Mouse (Mus musculus) heart, embryonic 16.5 days (tissue): ENCODE results near the gene Sult5a1. TPM values are rescaled to one million over a fixed set of nuclear protein-coding genes. Genes with fewer than 3 reads are reported as not detected.

ENCODE experiments used
- ATAC-seq: fragments of 200-750 bp; cut with Nextera tagmentation; replicated peaks from 2 replicates; pipeline ENCODE4 v1.8.0; 2017; ENCODE audit warnings: moderate number of reproducible peaks; ENCODE audit not compliant: insufficient read depth, low FRiP score; ENCODE audit errors: extremely low read depth
- H3K27ac ChIP-seq: fragments of 300-500 bp; sonication (generic); 2 replicates; pipeline ENCODE4 v1.5.1; 2014; ENCODE audit warnings: mild to moderate bottlenecking, low read length, control low read depth, moderate library complexity
- H3K27me3 ChIP-seq: fragments of 300-500 bp; sonication (generic); 2 replicates; pipeline ENCODE4 v1.6.1; 2014; ENCODE audit warnings: low read length, mixed read lengths; ENCODE audit not compliant: control insufficient read depth, insufficient read depth
- H3K36me3 ChIP-seq: fragments of 300-500 bp; sonication (generic); 2 replicates; pipeline ENCODE4 v1.6.1; 2014; ENCODE audit not compliant: control insufficient read depth, insufficient read depth
- H3K4me1 ChIP-seq: fragments of 300-500 bp; sonication (generic); 2 replicates; pipeline ENCODE4 v1.6.1; 2014; ENCODE audit warnings: low read length, mixed read lengths; ENCODE audit not compliant: control insufficient read depth, insufficient read depth
- H3K4me2 ChIP-seq: fragments of 300-500 bp; sonication (generic); 2 replicates; pipeline ENCODE4 v1.6.1; 2014; ENCODE audit warnings: low read depth, mild to moderate bottlenecking, control low read depth, low read length
- H3K4me3 ChIP-seq: fragments of 300-500 bp; sonication (generic); 2 replicates; pipeline ENCODE4 v1.5.1; 2014; ENCODE audit warnings: mild to moderate bottlenecking, control low read depth, low read length
- H3K9ac ChIP-seq: fragments of 300-500 bp; sonication (generic); 2 replicates; pipeline ENCODE4 v1.6.1; 2014; ENCODE audit warnings: low read length, control low read depth
- H3K9me3 ChIP-seq: fragments of 300-500 bp; sonication (generic); replicated peaks from 2 replicates; pipeline ENCODE4 v1.6.1; 2016; ENCODE audit warnings: low read length; ENCODE audit not compliant: control insufficient read depth
- WGBS: fragments of 180-500 bp; shearing (Covaris S2); extraction: QIAGEN DNeasy Blood & Tissue Kit; methylation state at CpG from one replicate; pipeline ENCODE4 v1.1.7; 2014; 5-methylcytosine and 5-hydroxymethylcytosine counted together
- polyA plus RNA-seq: library from polyadenylated mRNA; unstranded; fragments of >200 nt; fragmentation: Nextera tagmentation; extraction: Ambion mirVana; gene quantifications from 2 replicates; pipeline ENCODE4 v1.2.1, GENCODE M21; 2015

Gene Sult5a1
- polyA plus RNA-seq, 1 experiment from 2014 or later: 4.4 TPM

DNA sequence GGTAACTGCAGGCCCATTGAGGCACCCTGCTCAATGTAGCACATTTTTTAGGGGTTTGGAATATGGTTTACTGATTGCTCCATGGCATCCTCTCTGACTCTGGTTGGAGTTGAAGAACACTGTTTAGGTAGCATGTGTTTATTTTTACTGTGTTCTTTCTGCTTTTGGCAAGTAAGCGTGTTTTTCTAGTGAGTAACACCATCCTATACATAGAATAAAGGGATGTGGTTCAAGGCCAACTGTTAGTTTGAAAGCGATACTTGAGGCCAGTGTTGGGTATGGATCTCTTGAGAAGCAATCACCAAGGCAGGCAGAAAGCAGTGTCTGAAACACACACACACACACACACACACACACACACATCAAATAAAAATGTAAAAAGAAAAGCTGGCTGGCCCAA, 29.9 kb upstream of the Sult5a1 start:
- ATAC-seq: no peak
- H3K9me3 ChIP-seq: no peaks in the 10 kb centered on the region
- H3K4me3 ChIP-seq: no peak overlapping the region
- no peaks in the 10 kb centered on the region for H3K4me1 ChIP-seq
- no peaks in the 10 kb centered on the region for H3K36me3 ChIP-seq
- H3K4me2 ChIP-seq: no peak overlapping the region
- H3K27me3 ChIP-seq: no peaks in the 10 kb centered on the region
- H3K9ac ChIP-seq: no peak overlapping the region
- no peak overlapping the region for H3K27ac ChIP-seq
- 70% methylated on average over 2 of the region's 2 CpGs for WGBS

DNA sequence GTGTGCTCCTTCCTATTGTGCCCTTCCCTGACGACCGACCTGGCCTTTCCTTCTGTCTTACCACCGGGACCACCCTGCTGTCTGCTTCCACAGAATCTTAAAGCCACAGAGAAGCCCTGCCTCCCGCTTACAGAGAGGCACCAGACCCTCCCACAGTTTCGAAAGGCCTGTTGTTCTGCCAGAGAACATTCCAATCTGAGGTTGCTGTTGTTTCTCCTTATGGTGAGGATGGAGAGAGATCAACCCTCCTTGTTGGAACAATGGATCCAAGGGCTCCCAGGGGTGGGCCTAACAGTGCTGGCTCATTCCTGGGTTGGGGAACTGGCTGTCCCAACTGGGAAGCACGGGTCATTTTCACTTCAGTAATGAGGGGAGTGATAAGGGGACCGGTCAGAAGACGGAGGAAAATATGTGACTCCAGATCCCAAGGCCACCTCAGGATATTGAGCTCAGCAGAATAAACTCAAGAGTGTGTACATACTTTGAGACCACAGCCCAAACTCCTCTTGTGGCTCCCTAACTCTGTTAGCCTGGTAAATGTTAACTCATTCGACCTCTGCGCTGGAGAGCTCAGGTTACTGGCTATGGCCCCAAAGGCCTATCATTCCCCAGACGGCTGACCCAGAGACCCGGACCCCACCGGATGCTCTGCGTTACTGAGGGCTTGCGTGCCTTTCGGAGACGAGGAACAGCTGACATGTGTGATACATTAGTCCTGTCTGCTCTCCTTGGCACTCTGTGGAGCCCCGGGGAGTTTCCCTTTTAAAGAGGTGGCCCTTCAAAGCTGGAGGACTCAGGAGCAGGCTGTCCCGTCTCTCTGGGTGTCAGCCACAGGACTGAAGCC, 27.7 kb upstream of the Sult5a1 start, which contains the start of gene Dpep1:
Gene Dpep1 (plus strand): TSS at position 677 of the 844 bp plus-strand sequence.
- no peak within 1 kb of the TSS for H3K4me3 ChIP-seq
- no peaks in the 10 kb centered on the region for H3K27me3 ChIP-seq
- H3K4me1 ChIP-seq: no peaks in the 10 kb centered on the region
- WGBS: 34% methylated on average over 19 of the region's 19 CpGs
- no peak within 1 kb of the TSS for H3K9ac ChIP-seq
- no peaks in the 10 kb centered on the region for H3K36me3 ChIP-seq
- H3K9me3 ChIP-seq: no peaks in the 10 kb centered on the region
- no peak within 1 kb of the TSS for H3K4me2 ChIP-seq
- ATAC-seq: peak; percentile 34; the same call in 1 of the 2 replicates
- peak within 1 kb of the TSS; percentile 36 for H3K27ac ChIP-seq

DNA sequence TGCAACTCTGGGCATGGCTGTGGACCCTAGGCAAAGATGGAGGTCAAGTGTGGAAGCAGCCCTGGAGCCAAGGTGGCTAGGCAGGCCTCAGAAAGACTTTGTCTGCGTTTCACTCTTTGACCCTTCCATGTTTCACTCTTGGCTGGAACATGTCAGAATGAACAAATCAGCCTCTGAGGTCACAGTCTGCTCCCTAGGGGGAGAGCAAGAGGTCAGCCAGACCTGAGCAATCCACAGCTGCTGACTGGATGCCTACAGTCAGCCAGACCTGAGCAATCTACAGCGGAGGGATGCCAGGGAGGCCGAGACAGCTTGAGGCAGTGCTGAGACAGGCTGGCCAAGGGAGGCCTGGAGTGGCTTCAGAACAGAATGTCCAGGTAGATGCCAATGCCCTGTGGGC, 23.3 kb upstream of the Sult5a1 start:
- no peak for ATAC-seq
- Histone ChIP-seq H3K27me3 (no peaks in the 10 kb centered on the region), H3K9me3 (peaks cover 6% of the 10 kb centered on the region), H3K4me1 (no peaks in the 10 kb centered on the region), H3K4me2 (no peak overlapping the region), H3K9ac (no peak overlapping the region), H3K36me3 (no peaks in the 10 kb centered on the region), H3K4me3 (no peak overlapping the region), H3K27ac (no peak overlapping the region)
- WGBS: 67% methylated on average over 3 of the region's 3 CpGs

DNA sequence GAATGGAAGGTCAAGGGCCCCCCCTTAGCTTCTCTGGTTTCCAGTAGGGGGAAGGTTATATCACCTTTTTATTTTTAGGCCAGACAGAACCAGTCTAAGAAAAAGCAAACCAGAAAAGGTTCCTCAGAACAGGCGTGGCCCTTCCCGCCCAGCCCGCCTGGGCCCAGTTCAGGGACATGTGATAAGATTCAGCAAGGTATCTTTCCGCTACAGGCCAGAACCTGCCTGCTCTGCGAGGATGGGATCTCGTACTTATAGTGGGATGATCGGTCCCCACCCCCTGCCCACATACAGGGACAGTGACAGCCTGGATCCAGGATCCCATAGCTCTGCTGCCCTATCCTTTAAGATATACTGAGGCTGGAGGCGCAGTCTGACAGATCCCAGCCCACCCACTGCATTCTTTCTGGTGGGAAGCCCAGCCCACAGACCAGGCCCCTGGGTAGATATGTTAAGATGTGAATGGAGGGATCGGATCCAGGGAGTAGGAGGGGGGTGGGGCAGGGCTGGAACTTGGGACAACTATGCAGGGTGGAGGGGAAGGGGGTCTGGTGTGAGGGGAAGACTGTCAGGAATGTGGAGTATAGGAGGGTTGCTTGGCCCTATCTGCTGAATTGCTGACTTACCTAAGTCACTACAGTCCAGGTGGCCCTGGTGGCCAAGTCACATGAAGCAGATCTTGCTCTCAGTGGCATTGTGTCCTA, 1.9 kb downstream of the Sult5a1 start:
- H3K4me3 ChIP-seq: no peak overlapping the region
- 54% methylated on average over 9 of the region's 9 CpGs for WGBS
- 0 out of 2 replicates have a peak, but pooled peaks have one; percentile 16 for ATAC-seq

DNA sequence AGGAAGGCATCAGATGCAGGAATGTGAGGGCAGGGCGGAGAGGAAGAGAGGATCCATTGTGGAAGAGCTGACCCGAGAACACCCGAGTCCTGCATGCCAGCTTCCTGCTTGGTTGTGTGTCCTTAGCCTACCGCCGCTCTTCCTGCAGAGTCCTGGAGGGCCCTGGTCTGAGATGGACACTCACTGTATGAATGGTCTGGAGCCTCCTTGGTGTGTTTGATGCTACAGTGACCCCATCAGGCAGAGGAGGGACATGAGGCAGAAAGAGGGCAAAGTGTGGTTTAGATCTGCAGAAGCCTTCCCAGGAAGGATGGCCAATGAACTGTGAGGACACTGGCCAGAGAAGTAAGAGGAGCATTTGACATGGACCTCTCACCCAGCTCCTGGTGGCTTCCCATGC, 2.9 kb downstream of the Sult5a1 start:
- no peak for ATAC-seq
- H3K4me1 ChIP-seq: peaks cover 17% of the 10 kb centered on the region
- no peak overlapping the region for H3K9ac ChIP-seq
- no peaks in the 10 kb centered on the region for H3K9me3 ChIP-seq
- no peaks in the 10 kb centered on the region for H3K36me3 ChIP-seq
- H3K4me2 ChIP-seq: no peak overlapping the region
- whole genome bisulfite sequencing: 63% methylated on average over 5 of the region's 5 CpGs
- H3K27ac ChIP-seq: no peak overlapping the region
- no peak overlapping the region for H3K4me3 ChIP-seq
- no peaks in the 10 kb centered on the region for H3K27me3 ChIP-seq

More for the DNA sequence above, 1.9 kb downstream of the Sult5a1 start:
- H3K27me3 ChIP-seq: no peaks in the 10 kb centered on the region
- H3K4me2 ChIP-seq: no peak overlapping the region
- no peak overlapping the region; the same call in 1 of the 2 replicates for H3K9ac ChIP-seq
- H3K4me1 ChIP-seq: peaks cover 17% of the 10 kb centered on the region
- H3K27ac ChIP-seq: no peak overlapping the region
- H3K9me3 ChIP-seq: no peaks in the 10 kb centered on the region
- H3K36me3 ChIP-seq: no peaks in the 10 kb centered on the region

DNA sequence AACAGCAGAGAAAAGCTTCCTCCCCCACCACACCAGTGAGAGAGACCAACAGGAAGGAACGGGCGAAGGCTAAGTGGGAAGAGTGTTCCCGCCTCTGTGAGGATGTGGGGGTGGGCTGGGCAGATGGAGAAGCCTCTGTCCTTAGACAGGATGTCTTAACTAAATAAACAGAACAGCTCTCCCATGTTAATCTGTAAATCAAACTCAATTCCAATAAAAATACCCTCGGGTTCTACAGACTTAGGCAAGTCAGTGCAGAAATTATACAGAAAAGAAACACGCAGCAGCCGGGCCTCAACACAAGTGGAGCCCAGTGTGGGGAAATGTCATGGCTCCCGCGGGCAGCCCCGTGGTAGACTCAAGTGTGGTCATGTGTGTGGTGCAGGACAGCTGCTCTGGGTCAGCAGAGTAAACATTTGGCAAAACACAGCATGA, 7.4 kb downstream of the Sult5a1 start:
- WGBS: 55% methylated on average over 9 of the region's 9 CpGs
- H3K4me1 ChIP-seq: no peaks in the 10 kb centered on the region
- no peaks in the 10 kb centered on the region for H3K36me3 ChIP-seq
- H3K4me3 ChIP-seq: no peak overlapping the region
- no peak overlapping the region for H3K4me2 ChIP-seq
- ATAC-seq: peak; percentile 69
- H3K27me3 ChIP-seq: no peaks in the 10 kb centered on the region
- peak overlapping the region; percentile 71 for H3K27ac ChIP-seq
- H3K9ac ChIP-seq: no peak overlapping the region
- no peaks in the 10 kb centered on the region for H3K9me3 ChIP-seq

DNA sequence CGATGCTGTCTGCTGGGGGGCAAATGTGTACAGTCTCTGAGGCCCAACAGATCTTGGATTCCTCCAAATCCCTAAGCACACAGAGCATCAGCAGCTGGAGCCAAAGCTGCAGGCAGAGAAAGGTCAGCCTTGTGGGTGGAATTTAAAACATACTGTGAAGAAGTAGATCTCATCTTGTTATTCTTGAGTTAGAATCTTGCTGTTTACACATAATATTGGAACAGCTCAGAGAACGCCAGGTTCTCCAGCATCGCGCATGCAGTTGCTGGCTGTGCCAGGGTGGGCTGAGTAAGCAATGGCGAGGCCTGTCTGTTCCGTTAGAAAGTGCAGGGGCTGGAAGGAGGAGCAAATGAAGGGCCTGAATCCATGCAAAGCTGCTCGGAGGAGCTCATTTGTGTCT, 11.7 kb downstream of the Sult5a1 start:
- H3K4me1 ChIP-seq: peaks cover 8% of the 10 kb centered on the region
- no peaks in the 10 kb centered on the region for H3K36me3 ChIP-seq
- WGBS: 73% methylated on average over 7 of the region's 7 CpGs
- ATAC-seq: no peak
- H3K27me3 ChIP-seq: no peaks in the 10 kb centered on the region
- H3K9ac ChIP-seq: no peak overlapping the region
- no peak overlapping the region for H3K27ac ChIP-seq
- no peak overlapping the region for H3K4me2 ChIP-seq
- H3K9me3 ChIP-seq: no peaks in the 10 kb centered on the region
- no peak overlapping the region for H3K4me3 ChIP-seq

DNA sequence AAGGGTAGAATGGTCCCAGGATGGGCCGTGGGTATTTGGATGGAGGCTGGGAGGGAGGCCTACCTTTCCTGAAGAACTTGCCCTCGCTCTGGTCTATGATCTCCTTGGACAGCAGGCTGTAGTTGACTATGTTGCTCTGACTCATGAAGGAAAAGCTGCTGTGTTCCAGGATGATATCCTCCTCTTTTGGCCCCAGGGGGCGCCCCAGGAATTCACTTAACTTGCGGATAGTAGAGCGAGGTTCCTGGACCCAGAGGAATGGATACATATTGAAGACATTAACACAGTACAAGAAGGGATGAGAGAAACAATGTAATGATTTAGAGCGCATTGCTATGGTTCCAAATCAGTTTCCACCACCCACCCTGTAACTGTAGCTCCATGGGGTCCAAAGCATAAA, 12.8 kb downstream of the Sult5a1 start:
- Histone ChIP-seq H3K36me3 (no peaks in the 10 kb centered on the region), H3K4me3 (no peak overlapping the region), H3K27me3 (no peaks in the 10 kb centered on the region), H3K4me2 (no peak overlapping the region), H3K9ac (no peak overlapping the region), H3K9me3 (no peaks in the 10 kb centered on the region), H3K27ac (no peak overlapping the region), H3K4me1 (peaks cover 8% of the 10 kb centered on the region)
- 52% methylated on average over 6 of the region's 6 CpGs for WGBS
- ATAC-seq: no peak
